Mouse (Mus musculus): ENCODE measurements around the gene Lrrc45.
"Not testable (repeated sequence)": the region's sequence is repeated elsewhere in the genome, so short reads cannot be mapped to it uniquely, and the experiment has no call there.

Gene Lrrc45

DNA sequence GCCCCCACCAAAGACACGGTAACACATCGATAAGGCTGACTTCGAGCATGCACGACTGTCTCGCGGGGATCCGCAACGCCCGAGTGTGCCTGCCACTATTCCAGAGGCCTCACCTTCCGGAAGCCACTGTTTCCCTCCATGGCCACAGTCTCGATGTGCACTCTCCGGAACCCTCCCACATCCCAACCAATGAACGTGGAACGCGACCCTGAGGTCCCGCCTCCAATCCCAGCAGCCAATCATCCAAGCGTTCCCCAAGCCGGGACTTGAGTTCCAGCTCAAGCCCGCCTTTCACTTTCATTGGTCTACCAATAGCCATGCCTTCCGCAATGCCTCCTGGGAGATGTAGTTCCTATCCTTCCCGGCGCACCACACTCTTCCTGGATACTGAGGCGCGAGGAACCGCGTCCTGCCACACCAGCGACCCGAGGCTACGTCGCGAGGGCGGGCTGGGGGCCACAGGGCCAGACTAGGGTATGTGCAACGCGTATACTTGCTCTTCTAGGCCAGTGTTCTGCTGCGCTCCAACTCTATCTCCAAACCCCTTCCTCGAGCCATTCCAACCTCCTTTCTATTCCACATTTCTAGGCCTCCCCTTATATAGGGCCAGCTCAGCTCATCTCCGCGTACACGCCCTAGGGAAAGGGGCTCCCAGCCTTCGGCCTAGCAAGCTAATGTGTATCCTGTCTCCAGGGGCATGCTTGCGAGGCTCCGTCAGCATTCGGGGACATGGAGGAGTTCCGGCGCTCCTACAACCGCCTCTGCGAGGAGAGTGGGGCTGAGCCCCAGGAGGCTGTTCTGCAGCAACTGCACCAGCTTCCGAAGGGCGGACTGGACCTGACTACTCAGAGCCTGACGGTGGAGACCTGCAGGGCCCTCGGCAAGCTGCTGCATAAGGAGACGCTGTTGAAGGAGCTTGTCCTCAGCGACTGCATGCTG, at the start of gene Lrrc45, which contains the start of gene Cenpx:
Lrrc45 (plus strand) TSS at position 346 of the 939 bp plus-strand sequence.
Cenpx (minus strand) TSS at position 159 of the 939 bp plus-strand sequence.
- DNase-seq (ENCODE audit: low spot score in 2 of 2) = peak; percentile 98 to 99

DNA sequence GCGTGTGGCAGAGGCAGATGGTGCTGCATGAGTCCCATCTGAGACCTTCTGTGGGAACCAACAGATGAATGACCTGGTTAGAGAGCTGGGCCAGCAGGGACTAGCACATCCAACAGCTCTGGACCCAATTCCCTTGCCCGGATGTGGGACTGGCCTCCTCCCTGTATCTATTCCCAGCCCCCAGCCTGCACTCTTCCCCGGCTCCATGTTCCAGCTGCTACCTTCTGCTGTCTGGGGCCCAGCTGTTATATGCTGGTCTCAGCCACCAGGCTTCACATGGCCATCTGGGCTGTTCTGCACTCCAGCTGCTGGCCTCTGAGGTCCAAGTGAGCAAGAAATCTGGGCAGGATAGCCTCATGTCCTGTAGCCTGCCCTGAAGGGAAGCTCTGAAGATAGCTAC, 48.3 kb upstream of the Lrrc45 start:
- DNase-seq (ENCODE audit: low spot score in 2 of 2) = peak; percentile 84 to 87

DNA sequence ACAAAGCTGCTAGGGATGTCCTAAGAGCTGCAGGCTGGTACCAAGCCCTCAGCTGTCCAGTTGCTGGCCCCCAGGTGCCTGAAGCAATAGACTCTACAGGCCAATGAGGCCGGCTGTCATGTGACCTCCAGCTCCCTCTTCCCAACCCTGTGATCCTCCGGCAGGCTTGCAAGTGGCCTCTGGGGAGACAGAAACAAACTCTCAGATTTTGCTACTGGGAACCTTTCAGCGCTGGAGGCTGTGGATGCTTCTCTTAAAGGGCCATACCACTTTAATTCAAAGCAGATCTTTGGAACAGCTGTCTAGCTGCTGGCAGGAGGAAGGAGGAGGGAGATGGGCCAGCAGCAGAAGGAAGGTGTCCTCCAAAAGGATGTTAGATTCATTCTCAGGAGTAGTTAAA, 47.1 kb upstream of the Lrrc45 start:
- peak in 1 of 2 experiments; percentile 40 for DNase-seq (ENCODE audit: low spot score in 2 of 2)

DNA sequence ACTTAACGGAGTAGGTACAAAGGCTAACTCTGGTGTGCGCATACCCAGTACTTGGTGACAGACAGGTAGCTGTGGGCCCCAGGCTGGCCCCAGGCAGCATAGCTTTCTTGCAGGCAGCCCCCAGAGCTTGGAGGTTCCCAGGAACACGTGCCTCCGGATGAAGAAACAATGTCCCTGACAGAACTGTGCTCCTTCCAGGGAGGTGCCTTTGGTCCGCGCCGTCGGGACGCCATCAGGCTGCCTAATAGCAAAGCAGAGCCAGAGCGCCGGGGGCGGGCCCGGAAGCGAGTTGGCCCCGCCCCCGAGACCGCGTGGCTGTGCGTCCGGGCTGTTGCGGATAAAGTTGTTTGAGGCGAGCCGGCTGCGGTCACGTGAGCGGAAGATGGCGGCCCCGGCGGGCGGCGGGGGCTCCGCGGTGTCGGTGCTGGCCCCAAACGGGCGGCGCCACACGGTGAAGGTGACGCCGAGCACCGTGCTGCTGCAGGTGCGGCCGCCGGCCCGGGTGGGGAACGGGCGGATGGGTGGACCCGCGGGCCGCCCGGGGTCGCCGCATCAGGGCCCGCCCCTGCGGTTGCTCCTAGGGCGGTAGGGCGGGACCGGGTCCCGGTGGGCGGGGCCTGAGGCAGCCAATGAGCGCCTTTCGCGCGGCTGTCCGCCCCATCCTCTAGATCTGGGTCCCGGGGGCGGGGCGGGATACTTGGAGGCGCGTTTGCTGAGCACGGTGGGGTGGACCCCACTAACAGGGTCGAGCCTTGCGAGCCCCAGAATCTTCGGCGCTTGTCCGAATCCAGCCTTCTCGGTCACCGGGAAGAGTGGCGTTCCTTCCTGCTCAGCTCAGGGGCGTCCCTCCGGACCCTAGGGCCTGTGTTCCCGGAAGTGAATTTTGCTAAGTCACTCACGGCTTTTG, 40.8 kb upstream of the Lrrc45 start, which contains the start of gene Aspscr1:
Aspscr1 (plus strand) TSS at position 287 of the 907 bp plus-strand sequence.
- peak; percentile 96 for DNase-seq (ENCODE audit: low spot score in 2 of 2)

DNA sequence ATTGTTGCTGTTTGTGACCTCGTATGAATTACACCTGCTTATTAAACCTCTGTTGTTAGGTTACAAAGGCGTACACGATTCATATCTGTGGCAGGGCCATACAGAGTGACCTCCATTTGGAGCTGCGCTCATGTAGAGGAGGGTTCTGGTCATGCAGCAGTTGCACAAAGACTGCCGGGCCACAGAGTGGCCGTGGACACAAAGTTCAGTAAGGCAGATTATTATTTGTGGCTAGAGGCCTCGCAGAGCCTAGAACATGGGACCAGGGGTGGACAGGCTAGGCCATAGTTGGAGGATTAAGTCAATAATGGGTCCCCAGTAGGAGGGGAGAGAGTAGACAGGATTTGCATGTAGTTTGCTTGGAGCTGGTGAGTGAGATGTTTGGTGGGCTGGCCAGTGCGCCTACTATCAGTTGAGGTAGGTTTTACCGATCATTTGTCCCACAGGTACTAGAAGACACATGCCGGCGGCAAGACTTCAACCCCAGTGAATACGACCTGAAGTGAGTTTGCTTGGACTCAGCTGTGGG, 40.1 kb upstream of the Lrrc45 start:
- DNase-seq (ENCODE audit: low spot score in 2 of 2) = no peak

DNA sequence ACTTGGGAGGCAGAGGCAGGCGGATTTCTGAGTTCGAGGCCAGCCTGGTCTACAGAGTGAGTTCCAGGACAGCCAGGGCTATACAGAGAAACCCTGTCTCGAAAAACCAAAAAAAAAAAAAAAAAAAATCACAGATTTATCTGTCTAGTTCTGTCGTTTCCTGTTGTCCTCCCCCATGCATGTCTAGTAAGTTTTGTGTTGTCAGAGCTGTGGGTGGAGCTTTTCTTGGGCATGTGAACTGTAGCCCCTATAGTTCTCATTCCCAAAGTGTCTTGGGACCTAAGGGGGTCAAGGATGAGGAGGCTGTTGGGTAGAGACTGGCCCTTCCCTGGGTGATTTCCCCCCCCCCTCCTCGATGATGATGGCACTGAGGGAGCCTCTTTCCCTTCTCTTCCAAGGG, 37.9 kb upstream of the Lrrc45 start:
- DNase-seq (ENCODE audit: low spot score in 2 of 2) = not testable (repeated sequence)

DNA sequence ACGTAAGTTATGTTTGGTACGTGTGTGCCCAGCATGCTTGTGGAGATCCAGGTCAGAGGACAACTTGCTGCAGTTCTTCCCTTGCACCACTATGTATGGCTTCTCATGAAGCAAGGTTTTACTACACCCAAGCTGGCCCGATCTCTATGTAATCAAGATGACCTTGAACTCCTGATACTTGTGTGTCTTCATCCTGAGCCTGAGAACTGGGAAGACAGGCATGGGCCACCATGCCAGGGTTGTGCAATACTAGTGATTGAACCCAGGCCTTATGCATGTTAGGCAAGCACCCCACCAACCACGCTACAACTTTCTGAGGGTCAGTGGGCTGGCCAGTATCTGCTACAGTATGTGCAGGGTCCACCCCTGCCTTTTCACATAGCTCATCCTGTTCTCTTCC, 36.8 kb upstream of the Lrrc45 start:
- no peak for DNase-seq (ENCODE audit: low spot score in 2 of 2)

DNA sequence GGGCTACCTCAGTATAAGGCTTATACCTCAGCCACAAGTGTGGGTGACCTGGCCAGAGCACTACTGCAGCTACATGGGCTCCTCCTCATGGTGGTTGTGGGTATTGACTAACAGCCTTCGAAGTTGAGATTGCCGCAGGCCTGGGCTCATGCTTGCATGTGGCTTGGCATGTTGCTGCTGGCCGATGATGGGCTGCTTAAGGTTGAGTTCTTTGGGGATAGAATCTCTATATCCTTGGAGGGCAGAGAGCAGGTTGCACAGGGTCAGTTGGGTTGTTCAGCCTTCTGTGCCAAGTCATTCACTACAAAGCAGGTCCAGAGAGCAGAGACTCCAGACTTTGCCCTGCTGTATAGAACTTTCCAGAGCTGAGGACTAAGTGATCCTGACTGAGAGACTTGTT, 33.8 kb upstream of the Lrrc45 start:
- DNase-seq (ENCODE audit: low spot score in 2 of 2) = no peak

DNA sequence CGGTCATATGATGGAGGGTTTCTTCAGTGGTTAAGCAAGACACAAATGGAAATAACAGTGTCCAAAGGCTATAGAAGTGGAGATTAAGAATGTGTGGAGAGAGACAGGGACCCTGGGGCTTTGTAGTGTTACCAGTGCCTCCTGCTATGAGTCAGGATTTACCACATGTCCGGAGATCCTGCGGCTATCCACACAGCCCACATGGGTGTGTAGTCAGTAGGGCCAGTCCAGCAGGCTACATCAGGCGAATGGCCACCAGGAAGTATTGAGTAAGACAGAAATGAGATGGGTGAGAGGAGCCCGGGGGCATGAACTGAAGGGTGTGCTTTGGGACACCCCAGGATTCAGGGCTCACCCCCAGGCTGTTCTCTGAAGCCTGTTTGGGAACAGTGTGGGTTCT, 31.0 kb upstream of the Lrrc45 start:
- DNase-seq (ENCODE audit: low spot score in 2 of 2) = no peak

DNA sequence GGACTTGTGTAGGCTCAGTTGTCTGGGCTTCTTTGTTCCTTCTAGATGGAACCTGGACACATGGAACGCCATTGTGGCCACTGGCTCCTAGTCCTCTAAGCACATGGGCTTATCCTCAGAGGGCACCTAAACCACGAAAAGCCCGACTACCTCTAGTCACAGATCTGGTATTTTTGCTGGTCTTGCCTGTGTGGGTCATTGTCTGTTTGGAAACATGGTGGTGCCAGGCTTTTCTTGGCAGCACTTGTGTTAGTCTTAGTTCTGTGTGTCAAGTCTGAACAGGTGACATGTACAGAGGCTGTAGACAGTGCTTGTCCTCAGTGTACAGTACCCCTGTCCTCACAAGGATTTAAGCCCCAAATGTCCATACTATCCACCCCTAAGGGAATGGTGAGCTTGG, 30.2 kb upstream of the Lrrc45 start:
- no peak for DNase-seq (ENCODE audit: low spot score in 2 of 2)

DNA sequence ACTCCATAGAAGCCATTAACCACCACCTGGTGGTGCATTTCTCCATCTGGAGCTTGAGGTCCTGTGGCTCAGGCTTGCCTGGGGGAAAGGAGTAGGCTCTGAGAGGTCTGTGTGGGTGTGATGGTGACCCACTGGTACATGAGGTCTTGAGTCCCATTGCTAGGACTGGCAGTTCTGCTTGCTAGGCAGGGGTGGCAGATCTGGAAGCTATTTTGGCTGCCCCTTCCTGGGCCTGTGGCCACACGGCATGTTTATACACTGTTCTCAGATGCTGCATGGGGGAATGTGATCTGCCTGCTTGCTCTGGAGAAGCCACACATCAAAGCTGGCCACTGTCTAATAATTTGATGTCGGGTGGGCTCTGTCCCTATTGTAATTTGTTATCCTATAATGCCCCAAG, 29.6 kb upstream of the Lrrc45 start:
- no peak for DNase-seq (ENCODE audit: low spot score in 2 of 2)

DNA sequence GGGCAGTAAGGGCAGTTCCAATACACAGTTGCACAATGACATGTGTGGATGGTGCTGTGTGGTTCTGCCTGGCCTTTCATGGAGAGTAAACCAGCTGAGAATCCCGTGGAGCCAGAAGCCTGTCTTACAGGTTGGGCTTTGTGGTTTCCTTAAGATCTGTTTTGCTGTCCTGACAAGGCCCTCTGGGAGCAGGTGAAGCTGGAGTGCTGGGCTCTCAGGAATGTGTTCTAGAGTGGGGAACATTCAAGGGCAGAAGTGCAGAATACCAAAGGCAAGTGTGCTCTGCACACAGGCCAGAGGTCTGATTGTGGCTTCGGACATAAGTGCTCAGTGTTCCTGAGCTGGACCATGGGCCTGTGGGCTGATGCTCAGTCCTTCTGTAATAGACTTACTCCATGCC, 29.1 kb upstream of the Lrrc45 start:
- DNase-seq (ENCODE audit: low spot score in 2 of 2) = no peak

DNA sequence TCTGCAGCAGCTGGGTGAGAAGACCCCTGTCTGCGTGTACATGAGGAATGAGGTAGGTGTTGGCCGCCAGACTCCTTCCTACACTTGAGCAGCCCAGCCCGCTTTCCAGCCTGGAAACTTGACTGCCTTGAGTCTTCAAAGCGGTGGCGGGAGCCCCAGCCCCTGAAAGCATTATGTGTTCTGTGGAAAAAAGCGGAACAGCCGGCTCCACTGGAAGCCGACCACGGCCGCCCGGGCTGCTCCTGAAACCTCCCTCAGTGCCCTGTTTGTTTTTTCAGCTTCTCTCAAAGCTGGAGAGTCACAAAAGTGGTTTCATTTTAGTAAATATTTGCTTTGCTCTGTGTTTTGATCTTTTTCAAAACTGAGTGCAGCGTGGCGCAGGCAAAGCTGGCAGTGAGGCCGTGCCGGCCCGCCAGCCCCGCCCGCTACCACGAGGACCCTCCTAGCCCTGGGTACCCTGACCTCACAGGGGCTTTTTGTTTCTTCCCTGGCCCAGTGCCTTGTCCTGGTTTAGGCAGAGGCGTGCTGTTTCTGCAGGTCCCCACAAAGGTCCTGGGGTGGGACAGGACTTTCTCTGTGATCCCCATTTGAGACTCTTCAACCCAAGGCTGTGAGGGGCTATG, 27.0 kb upstream of the Lrrc45 start:
- DNase-seq (ENCODE audit: low spot score in 2 of 2) = no peak

DNA sequence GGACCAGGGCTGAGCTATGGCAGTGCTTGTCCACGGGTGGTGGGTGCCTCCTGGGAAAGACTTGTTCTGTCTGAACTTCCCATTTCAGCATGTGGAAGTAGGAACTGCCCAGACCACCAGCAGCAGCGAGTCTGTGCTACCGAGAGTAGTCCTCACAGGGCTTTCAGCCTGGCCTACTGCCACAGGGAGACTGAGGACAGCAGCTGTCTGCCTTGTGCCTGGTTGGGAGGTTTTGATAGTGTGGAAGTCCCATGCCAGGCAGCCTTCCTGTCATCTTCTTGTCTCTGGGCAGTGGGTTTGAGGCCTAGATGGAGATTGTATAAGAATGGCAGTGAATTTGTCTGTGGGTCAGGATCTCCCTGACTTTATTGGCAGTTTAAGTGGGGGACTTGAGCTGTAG, 24.4 kb upstream of the Lrrc45 start:
- DNase-seq (ENCODE audit: low spot score in 2 of 2) = no peak

DNA sequence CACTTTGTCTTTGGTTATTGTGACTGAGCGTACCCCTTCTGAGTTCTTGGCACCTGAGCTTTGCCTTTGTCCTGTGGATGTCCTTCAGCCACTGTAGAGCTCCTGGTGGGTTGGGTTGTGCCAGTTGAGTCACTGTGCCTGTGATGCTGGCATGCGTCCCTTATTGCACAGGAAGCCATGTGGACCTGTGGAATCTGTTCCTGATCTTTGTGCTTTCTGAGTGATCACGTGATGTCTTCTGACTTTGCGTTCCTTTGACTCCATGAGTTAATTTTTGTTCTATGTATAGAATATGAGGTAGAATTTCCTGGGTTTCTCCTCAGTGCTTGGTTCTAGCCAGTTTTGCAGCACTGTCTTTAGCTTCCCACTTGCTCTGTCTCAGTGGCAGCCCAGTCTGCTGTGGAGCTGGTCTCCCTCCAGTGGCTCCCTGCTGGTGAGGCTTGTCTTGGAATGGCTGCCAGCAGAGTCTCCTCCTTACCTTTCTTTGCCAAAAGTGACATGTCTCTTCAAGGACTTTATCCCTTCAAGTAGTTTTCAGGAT, 21.2 kb upstream of the Lrrc45 start:
- no peak for DNase-seq (ENCODE audit: low spot score in 2 of 2)

DNA sequence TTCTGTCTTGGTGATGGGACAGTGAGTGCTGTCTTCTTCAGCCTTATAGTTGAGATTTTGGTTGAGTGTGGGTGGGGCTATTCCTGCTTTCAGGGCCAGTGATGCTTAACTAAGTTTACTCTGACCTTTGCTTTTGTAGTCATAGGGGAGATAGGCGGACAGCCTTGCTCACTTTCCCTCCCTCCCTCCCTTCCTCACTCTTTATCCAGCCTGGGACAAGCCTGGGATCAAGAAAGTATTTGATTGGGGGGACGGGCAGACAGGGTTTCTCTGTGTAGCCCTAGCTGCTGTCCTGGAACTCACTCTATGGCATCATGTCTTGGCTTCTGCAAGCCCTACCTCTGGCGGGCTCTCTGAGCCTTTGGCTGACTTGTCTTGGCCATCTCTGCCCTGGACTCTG, 20.3 kb upstream of the Lrrc45 start:
- DNase-seq (ENCODE audit: low spot score in 2 of 2) = no peak

DNA sequence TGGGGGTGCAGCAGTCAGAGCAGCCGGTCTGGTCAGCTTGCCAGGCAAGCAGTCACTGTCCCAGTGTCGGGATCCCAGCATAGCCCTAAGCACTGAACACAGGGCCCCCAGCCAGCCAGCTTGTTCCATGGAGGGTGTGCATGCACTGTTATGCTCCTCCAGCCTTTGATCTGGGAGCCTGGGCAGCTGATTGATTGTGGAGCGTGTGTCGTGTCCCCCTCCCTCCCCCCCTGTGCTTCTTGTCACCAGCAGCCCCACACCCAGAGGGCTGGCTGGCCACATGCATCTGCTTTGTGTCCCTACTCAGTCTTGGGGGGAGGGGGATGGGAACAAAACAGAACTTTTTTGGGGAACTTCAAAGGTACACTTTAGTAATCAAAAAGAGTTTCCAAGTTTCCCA, 18.5 kb upstream of the Lrrc45 start:
- DNase-seq (ENCODE audit: low spot score in 2 of 2) = no peak

DNA sequence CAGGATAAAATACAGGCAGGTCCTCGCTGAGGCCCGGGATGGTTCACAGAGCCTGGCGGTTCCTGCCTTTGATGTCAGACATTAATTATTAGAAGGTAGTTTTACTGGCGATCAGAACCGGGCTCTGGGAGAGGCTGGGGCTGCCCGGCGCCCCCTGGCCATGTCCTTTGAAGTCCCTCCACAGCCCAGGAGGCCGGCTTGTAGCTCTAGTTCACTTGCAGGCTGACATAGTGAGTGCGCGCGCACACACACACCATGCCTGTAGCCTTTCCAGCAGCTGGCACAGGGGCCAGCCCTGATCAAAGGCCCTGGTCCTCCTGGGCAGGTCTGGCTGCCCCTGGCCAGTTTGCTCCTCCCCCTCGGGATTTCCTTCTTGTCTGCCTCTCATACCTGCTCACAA, 18.1 kb upstream of the Lrrc45 start:
- DNase-seq (ENCODE audit: low spot score in 2 of 2) = no peak

DNA sequence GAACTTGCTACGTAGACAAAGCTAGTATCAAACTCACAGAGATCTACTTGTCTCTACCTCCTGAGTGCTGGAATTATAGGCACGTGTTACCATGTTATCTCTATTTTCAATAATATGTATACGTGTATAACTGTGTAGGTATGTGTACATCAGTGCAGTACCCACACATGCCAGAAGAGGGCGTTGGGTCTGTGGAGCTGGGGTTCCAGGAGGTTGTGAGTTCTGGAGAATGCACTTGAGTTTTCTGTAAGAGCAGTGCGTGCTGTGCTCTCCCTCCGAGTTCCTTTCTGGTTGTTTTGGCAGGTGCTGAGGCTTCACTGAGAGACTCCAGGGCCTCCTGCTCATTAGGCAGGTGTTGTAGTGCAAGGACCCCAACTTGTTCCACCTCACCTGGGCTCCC, 17.2 kb upstream of the Lrrc45 start:
- DNase-seq (ENCODE audit: low spot score in 2 of 2) = no peak

DNA sequence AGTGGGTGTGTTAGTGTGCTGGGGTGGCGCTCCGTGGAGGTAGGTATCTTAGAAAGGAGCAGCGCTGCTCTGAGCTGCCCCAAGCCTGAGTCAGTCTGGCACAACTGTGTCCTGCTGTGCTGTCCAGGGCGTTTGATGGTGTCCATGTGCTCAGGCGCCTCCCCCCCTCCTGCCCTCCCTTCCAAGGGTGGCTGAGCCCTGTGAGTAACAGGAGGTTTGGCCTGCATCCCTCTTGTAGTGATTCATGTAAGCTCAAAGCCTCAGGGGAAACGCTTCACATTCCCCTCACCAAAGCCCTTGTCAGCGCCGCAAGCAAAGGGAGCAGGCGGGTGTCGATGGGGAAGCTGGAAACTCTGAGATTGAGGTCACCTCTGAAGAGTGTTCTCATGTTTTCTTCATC, 16.0 kb upstream of the Lrrc45 start:
- peak; percentile 75 to 80 for DNase-seq (ENCODE audit: low spot score in 2 of 2)

DNA sequence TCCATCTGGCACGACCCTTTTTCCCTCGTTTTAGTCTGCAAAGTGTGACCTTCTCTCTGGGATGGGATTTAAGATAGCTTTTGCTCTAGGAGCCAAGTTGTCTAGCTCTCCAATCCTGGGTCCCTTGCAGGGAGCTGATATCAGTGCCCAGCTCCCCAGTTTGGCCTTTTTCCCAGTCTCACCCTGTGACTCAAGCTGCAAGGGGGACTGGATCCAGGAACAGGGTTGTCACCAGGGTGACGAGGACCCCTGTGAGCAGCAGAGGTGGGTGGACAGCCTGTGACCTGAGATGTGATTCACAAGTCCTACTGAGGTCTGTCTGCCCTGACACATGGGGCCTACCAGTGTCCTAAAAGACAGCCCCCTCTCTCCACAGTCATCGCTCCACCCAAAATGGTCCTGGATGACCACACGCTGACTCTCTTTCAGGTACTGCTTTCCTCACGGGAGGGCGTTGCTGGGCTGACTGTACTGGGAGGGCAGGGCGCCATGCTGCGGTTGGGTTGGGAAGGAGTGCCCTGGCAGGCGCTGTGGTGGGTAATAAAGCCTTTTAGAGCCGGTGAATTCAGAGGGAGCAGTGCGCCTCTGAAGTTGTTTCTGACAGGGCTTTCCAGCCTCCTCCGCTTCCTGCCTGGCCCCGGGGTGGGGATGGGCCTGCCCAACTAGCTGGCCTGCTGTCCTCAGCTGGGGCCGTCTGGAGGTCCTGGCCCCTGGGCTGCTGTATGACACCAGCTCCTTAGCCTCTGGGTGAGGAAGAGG, 9.8 kb upstream of the Lrrc45 start:
- no peak for DNase-seq (ENCODE audit: low spot score in 2 of 2)

All from heart, adult 9 months (tissue).